Mouse (Mus musculus) bone marrow macrophage, adult 2 months (primary cell): ENCODE results near the gene Tecpr2.

ENCODE experiments used
- CTCF ChIP-seq: IDR thresholded peaks from 2 replicates; pipeline ENCODE4 v1.5.1; 2012; ENCODE audit warnings: low read depth, mild to moderate bottlenecking, low read length, moderate library complexity
- POLR2A ChIP-seq: IDR thresholded peaks from 2 replicates; pipeline ENCODE4 v1.6.1; 2012; ENCODE audit warnings: mild to moderate bottlenecking, low read depth, low read length, borderline replicate concordance

DNA sequence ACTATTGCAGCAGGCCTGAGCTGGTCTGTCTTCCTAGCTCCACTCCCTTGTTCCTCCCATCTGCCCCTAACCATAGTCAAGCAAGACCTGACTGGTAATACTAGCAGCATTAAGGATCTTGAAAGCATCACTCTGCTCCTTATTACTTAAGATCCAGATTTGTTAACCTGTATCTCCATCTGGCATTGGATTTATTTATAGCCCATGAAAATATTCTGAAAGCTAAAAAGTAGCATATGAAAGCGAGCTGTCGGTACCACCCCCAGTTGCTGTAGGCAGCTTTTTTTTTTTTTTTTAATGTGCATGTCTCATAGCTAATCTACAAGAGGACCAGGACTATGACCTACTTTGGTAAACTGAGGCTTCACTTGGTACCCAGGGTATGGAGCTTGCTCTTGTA is 20.9 kb downstream of the Tecpr2 start:
- TF ChIP-seq POLR2A (no peak), CTCF (no peak)
